Mouse (Mus musculus) CH12.LX (cell line): ENCODE results near the gene Sstr3.

Experiments used
- BHLHE40 ChIP-seq: IDR thresholded peaks from 2 replicates; pipeline ENCODE4 v1.6.1; 2011; ENCODE audit warnings: mild to moderate bottlenecking, low read depth, low read length, improper control_type of control experiment
- CTCF ChIP-seq, 2 experiments: IDR thresholded peaks in 1 of 2; conservative IDR thresholded peaks in 1 of 2; 2 replicates each; pipeline ENCODE4 v1.5.1; 2011 to 2012; ENCODE audit warnings: low read depth in 2 of 2, low read length in 2 of 2, improper control_type of control experiment in 1 of 2, inconsistent platforms in 1 of 2, mild to moderate bottlenecking in 1 of 2, moderate library complexity in 1 of 2
- E2F4 ChIP-seq: IDR thresholded peaks from 2 replicates; pipeline ENCODE4 v1.6.1; 2011; ENCODE audit warnings: low read depth, low read length, improper control_type of control experiment; ENCODE audit not compliant: insufficient replicate concordance
- ELF1 ChIP-seq: IDR thresholded peaks from 2 replicates; pipeline ENCODE4 v1.6.1; 2014; ENCODE audit warnings: low read depth, mild to moderate bottlenecking, inconsistent platforms, low read length, improper control_type of control experiment
- GABPA ChIP-seq: IDR thresholded peaks from 2 replicates; pipeline ENCODE4 v1.6.1; 2012; ENCODE audit warnings: low read depth, low read length, improper control_type of control experiment, inconsistent platforms; ENCODE audit not compliant: insufficient replicate concordance
- MAFK ChIP-seq: IDR thresholded peaks from 2 replicates; pipeline ENCODE4 v1.6.1; 2011; ENCODE audit warnings: low read length, improper control_type of control experiment; ENCODE audit not compliant: insufficient replicate concordance
- MEF2A ChIP-seq: IDR thresholded peaks from 2 replicates; pipeline ENCODE4 v1.6.1; 2014; ENCODE audit warnings: low read depth, mild to moderate bottlenecking, inconsistent platforms, low read length, improper control_type of control experiment, borderline replicate concordance
- POLR2A ChIP-seq: IDR thresholded peaks from 2 replicates; pipeline ENCODE4 v1.6.1; 2011; ENCODE audit warnings: low read depth, mild to moderate bottlenecking, improper control_type of control experiment, low read length
- SMC3 ChIP-seq: IDR thresholded peaks from 2 replicates; pipeline ENCODE4 v1.6.1; 2011; ENCODE audit warnings: low read depth, low read length, improper control_type of control experiment
- UBTF ChIP-seq: IDR thresholded peaks from 2 replicates; pipeline ENCODE4 v1.6.1; 2012; ENCODE audit warnings: low read depth, mild to moderate bottlenecking, inconsistent platforms, low read length, improper control_type of control experiment, moderate library complexity
- USF2 ChIP-seq: conservative IDR thresholded peaks from 2 replicates; pipeline ENCODE4 v1.6.1; 2011; ENCODE audit warnings: low read depth, low read length, improper control_type of control experiment
- ZC3H11A ChIP-seq: IDR thresholded peaks from 2 replicates; pipeline ENCODE4 v1.6.1; 2012; ENCODE audit warnings: low read depth, mild to moderate bottlenecking, inconsistent platforms, low read length, improper control_type of control experiment
- ZNF384 ChIP-seq: IDR thresholded peaks from 2 replicates; pipeline ENCODE4 v1.6.1; 2012; ENCODE audit warnings: low read depth, low read length, improper control_type of control experiment, inconsistent platforms

DNA sequence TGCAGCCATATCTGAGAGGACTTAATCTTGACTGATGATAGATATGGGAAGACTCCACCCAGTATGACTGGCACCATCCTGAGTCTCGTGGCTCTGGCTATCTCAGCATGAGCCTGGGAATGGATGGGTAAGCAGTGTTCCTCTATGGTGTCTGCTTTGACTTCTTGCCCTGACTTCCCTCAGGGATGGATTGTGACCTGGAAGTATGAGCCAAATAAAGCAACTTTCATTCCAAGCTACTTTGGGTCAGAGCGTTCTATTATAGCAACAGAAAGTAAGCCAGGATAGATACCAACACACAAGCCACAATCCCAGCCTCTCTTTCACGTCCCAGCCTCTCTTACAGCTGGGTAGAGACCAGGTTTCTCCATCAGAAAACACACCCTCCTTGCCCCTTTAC is 38.9 kb downstream of the Sstr3 start:
- TF ChIP-seq E2F4 (no peak), BHLHE40 (no peak), CTCF (conservative IDR thresholded peaks at IDR 0.05 in 1 of 2, IDR thresholded peaks at IDR 0.05 in 1 of 2; ENCODE audit: low read depth in 2 of 2, low read length in 2 of 2) (no peak), GABPA (no peak), MAFK (no peak), POLR2A (no peak), USF2 (no peak), ELF1 (no peak), SMC3 (no peak), UBTF (no peak), ZNF384 (no peak), ZC3H11A (no peak), MEF2A (no peak)
